Mouse (Mus musculus) ES-E14 (cell line): ENCODE data around the gene Nrip3.

ENCODE experiments used
- CHD2 ChIP-seq: IDR thresholded peaks from 2 replicates; pipeline ENCODE4 v1.6.1; 2014; ENCODE audit warnings: mild to moderate bottlenecking, low read depth, low read length, inconsistent platforms
- HCFC1 ChIP-seq: IDR thresholded peaks from 2 replicates; pipeline ENCODE4 v1.6.1; 2012; ENCODE audit warnings: low read length, inconsistent platforms, borderline replicate concordance; ENCODE audit not compliant: insufficient read depth
- MAFK ChIP-seq: IDR thresholded peaks from 2 replicates; pipeline ENCODE4 v1.6.1; 2014; ENCODE audit warnings: mild to moderate bottlenecking, low read depth, low read length, inconsistent platforms; ENCODE audit not compliant: insufficient read depth
- ZC3H11A ChIP-seq: IDR thresholded peaks from 2 replicates; pipeline ENCODE4 v1.6.1; 2012; ENCODE audit warnings: low read depth, mild to moderate bottlenecking, inconsistent platforms, low read length, borderline replicate concordance
- ZNF384 ChIP-seq: IDR thresholded peaks from 2 replicates; pipeline ENCODE4 v1.6.1; 2012; ENCODE audit warnings: low read depth, low read length, inconsistent platforms

- TF ChIP-seq MAFK: no peak
- TF ChIP-seq HCFC1: no peak
- TF ChIP-seq ZNF384: no peak
- TF ChIP-seq CHD2: no peak
- TF ChIP-seq ZC3H11A: no peak
These were observed 26.0 kb upstream of the Nrip3 start for GRCm38 (mm10) chr7:109807616-109808485.
